Mouse (Mus musculus) mouse embryonic stem cell (cell line): ENCODE results near the gene Mvk.

Experiments used
- in situ Hi-C, 2 experiments: fragments of 300-500 bp; cut with MboI; formaldehyde crosslinking; loops; 1 replicate in 1 of 2; 3 replicates in 1 of 2; pipeline ENCODE4 v1.14.3; 2019 to 2020; ENCODE audit warnings: low sequenced_read_pairs in 2 of 2, low pct_unique_long_range_greater_than_20kb in 1 of 2, mixed read lengths in 1 of 2; ENCODE audit not compliant: unreplicated experiment in 1 of 2

Mvk gene

GRCm38 (mm10) chr5:114501252-114501651, 57.2 kb downstream of the Mvk start:
- in situ Hi-C loops = no loop called here

- in situ Hi-C loops = no loop called here
These were observed 60.8 kb downstream of the Mvk start for GRCm38 (mm10) chr5:114504826-114505225.

GRCm38 (mm10) chr5:114505260-114506085, 61.4 kb downstream of the Mvk start:
- in situ Hi-C loops = no loop called here

- in situ Hi-C loops = no loop called here
These were observed 63.3 kb downstream of the Mvk start for GRCm38 (mm10) chr5:114507394-114507793.

- in situ Hi-C loops = no loop called here
These were observed 63.9 kb downstream of the Mvk start for GRCm38 (mm10) chr5:114507964-114508363.

DNA sequence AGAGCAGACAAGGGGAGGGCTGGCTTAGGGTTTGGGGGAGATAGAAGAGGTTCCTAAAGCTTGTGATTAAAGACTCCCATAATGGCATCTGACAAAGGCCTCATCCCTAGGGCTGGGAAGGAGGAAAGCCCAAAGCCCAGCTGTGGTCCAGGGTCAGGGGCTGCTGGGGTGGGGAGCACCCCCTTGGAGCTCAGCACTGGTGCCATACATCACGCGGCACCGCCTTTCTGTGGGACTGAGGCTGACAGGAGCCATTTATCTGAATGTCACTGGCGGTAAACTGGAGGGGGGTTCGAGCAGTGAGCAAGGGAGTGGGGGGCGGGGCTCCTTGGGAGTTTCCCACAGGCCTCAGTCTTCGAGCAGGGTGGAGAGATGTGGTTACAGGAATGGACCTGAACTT, 65.4 kb downstream of the Mvk start:
- in situ Hi-C loops = no loop called here
